Mouse (Mus musculus): ENCODE data around the gene Cct5.

DNA sequence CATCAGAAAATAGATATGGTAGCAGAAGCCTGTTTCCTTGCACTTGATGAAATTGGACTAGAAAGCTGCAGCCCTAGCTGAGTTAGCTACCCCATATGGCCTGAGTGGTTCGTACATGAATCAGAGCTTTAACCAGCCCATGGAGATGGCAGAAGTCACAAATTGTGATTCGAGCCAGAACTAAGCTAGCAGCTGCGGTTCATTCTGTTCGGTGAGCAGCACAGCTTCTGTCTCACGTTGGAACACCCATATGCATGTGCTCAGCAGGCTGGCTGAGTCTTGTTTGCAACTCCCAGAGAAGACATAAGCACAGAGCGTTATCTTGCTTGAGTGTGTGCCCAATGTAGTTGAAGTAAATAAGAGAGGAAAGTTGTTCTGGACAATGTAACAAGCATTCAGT lies 33.0 kb upstream of the Cct5 start:
- TF ChIP-seq CTCF (IDR thresholded peaks at IDR 0.05; ENCODE audit: insufficient read depth, low read depth, low read length) (no peak), POLR2A (IDR thresholded peaks at IDR 0.05; ENCODE audit: insufficient read depth, low read depth, low read length) (no peak)

All from olfactory bulb, adult 2 months (tissue).